Mouse (Mus musculus) kidney, postnatal 10 days (tissue): Measurements from ENCODE around the gene Tln1.
"Not testable (repeated sequence)": the region's sequence is repeated elsewhere in the genome, so short reads cannot be mapped to it uniquely, and the experiment has no call there.

Experiments
- DNase-seq: peaks from one replicate; pipeline ENCODE4 v3.0.0; 2021; ENCODE audit warnings: mixed read lengths

Gene Tln1

DNA sequence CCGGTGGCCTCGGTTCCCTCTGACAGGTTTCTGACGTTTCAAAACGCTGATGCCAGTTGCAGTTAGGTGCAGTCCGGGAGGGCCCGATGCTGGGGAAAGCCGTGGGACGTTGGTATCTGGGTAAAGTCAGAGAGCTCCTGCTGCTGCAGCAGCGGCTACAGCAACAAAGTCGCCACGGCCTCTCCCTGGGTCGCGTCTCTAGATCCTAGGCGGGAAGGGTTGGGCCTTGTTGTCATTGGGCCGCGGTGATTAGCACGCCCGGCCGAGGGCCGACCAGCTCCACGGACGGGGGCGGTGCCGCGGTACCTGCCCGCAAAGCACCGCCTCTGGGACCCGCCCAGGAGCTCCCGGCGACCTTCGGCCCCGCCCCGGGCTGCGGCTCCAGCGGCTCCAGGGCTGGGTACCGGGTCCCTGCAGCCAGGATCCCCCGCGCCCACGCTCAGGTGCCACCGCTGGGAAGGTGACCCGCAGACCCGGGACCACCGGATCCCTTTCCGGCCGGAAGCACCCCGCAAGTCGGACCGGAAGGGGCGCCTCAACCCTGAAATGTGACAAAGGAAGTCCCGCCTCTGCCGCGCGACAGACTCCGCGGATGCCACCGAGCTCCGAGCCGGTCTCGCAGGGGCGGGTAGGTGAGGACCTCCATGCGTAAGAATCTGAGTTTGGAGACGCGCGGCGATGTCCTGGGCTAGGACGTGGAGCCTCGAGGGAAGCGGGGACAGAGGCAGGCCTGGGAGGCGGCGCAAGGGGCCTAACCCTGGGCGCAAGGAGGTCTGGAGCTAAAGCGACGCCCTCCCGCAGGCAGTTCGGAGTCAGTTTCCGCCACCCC lies 16.1 kb upstream of the Tln1 start, which contains the start of the genes Rgp1 and Gba2:
Rgp1 (plus strand) TSS at position 340 of the 829 bp plus-strand sequence.
Gba2 (minus strand) TSS at position 498 of the 829 bp plus-strand sequence.
- DNase-seq = peak; percentile 93

DNA sequence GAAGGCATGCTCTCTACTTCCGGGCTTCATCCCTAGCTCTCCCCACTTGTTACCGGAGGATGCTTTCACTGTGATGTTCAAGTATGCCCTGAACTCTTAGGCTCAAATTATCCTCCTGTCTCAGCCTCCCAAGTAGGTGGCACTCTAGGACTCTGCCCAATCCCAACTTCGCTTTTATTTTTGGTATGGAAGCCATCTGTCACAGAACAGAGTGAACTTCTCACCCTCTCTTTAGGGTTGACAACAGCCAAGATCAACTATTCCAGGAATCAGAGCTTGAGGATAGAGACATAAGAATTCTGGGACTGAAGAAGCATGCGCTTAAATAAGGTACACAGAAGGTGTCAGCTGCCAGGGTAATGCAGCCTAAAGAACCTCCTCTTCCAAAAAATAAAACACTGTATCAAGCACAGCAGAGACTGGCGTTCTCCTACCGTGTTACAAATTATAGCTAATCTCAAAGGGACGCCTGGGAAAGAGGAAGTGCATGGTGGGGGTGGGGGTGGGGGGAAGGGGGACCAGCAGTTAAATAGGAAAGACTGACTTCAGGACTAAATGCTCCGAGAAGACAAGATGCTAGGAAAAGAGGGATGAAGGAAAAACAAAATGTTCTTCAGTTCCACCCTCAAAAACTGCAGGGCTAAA lies 14.9 kb upstream of the Tln1 start:
- no peak for DNase-seq

DNA sequence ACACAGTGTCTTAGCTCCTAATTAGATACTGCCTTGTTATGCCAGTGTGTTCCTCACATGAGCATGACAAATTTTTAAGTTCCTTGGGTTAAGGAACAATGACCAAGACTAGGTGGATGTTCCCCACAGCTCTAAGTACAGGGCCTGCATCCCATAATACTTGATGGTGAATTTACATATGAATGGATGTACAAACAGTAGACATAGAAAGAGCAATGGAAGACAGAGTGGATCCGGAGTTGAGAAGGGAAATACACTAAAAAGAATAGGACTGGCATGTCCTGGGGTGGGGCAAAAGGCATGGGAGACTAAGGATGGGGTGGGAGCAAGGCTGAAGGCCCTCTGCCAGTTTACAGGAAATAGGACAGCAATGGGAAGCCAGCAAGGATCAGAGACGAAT lies 12.9 kb upstream of the Tln1 start:
- no peak for DNase-seq

DNA sequence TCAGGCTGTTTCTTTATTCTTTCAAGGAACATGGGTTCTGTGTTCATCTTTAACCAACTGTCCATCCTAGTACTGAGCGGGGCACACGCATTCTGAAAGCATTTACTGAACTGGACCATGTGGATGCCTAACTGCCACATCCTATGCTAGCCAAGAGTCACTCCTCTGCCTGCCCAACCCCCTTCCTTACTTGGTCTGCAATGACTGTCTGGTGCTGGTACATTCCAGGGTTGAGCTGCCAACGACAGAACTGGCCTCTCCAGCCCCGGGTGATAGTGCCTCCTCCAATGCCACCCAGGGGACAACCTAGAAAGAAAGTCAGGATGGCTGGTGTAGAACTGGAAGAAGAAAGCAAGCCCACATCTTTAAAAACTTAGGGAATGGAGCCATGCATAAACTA lies 11.1 kb upstream of the Tln1 start:
- DNase-seq = no peak

DNA sequence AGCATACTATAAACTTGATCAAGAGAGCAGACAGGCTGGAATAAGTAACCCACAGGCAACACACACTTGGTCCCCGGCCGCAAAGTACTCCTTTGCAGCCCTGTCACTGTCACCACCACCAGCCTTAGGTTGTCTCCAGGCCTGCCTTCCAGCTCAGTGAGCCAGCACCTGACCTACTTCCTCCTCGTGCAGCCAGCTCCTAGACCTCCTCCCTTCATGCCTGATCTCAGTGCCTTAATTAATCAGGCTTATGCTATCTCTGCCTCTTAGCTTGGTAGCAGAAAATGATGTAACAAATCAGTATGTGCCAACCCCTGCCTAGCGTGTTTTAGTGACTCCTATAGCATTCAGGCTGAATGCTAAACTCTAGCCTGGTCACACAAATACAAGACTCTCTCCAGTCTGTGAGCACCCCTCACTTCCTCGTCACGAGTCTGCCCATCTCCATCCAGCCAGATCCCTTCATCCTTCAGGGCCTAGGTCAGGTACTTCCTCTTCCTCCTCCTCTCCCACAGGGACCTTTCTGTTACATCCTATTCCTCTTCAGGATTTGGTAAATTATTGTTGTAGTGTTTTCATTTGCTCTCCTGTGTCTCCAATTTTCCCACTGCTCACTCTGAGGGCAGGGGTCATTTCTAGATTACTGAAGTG lies 9.0 kb upstream of the Tln1 start:
- no peak for DNase-seq

DNA sequence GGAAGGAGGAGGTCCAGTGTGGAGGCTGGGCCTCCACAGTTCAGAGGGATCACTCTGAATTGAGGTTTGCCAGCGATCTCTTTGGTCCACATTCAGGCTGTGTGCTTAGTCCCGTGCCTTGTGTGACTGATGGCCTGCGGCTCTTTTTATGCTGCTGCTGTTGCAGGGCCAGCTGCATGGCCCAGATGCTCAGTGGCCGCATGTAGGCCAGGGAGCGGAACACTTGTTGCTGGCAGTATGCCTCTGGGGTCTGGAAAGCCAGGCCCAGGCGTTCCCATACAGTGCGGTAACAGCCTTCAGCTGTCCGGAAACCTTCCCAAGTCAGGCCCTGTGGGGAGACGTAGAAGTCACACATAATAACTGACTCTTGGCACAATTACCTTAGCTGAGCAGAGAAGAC lies 4.6 kb upstream of the Tln1 start:
- DNase-seq = no peak

DNA sequence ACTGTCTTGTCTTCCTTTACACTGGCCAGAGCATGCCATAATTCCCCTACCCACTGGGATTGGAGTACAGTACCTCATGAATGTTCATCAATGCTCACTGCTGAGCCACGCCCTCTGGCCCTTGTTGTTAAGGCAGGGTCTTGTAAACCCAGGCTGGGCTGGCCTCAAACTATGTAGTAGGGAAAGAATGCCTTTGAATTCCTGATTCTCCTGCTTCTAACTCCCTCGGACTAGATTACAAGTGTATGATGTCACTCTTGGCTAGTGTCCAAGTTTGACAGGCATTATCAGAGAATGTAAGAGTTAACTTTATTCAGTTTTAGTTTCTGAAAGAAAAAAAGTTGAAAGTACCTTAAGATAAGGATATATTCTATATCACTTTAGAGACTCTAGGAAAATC lies 1.7 kb upstream of the Tln1 start:
- no peak for DNase-seq

DNA sequence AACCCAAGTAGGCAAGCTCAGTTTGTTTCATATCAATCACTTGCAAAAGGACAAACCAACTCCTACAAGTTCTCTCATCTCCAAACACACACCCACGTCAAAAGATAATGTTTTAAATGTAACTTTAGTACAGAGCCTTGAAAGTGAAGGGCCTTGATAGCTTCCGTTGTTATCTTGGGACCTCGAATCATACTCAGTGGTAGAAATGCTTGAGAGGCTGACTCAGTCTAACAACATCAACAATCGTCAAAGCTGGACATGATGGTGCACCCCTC lies 1.0 kb upstream of the Tln1 start:
- no peak for DNase-seq

DNA sequence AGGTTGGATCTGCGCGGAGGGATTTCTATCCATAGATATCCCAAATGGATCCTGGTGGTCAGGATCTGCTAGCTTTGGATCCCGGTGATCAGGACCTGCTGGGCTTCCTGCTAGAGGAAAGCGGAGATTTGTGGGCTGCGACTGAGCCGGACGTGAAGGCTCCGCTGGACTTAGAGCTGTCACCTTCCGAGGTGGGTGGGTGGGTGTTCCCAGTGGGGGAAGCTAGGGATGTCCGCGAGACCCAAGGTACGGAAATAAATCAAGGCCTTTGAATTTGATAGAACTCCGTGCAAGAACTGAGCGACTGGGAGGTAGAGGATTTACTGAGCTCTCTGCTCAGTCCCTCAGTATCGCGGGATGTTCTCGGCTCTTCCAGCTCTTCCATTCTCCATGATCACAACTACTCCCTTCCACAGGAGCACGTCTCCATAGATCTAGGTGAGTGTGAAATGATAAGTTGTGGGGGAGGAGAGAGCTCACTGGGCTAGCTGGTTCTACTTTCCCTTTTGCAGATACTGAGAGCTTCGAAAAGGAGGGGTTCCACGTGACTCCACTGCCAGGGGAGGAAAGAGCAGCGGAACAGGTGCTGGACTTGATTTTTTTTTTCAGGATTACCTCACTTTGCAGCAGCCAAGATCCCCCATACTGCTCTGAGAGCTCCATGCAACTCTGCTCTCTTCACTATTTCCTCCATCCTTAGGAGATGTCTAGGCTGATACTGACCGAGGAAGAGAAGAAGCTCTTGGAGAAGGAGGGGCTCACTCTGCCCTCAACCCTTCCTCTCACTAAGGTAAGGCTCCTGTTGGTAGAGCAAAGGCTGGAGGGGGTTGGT lies 494 bp upstream of the Tln1 start:
- no peak for DNase-seq

DNA sequence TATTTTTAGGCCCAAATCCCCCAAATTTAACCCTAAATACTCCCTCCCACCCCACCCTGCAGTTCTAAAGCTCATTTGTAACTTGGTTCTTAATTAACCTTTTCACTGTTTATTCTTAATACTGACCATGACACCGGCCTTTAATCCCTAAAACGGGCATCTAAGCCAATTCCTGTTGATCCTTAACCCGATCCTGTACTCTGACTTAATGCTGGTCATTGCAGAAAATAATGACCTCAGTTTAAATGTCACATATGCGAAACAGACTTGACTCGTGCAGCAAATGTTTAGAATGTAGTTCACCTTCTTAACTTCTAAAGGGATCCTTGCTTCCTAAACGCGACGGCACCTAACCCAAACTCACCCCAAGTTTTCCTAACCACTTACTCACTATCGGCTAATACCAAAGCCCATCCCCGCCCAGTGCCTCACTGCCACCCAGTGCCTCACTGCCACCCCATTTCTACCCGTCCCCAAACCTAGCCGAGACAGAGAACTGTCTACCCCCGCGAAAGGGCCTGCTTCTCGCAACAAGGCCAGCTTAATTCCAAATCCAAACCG lies 975 bp downstream of the Tln1 start:
- DNase-seq = no peak

DNA sequence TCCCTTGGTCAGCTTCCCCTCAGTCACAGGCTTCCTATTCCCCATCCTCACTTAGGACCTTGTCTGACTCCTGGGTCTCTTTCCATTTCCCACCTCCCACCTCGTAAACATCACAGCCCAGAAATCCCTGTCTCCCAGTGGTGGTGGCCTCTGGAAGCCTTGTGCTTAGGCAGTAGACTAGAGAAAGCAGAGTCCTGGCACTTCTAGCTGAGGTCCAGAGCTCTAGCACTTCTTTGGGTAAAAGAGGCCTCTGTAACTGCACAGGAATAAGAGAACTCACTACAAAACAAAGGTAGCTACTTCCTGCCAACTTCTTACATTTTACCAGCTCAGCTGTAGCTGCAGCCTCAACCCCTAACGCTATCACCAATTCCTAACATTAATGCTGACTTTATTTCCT lies 1.5 kb downstream of the Tln1 start:
- DNase-seq = no peak

DNA sequence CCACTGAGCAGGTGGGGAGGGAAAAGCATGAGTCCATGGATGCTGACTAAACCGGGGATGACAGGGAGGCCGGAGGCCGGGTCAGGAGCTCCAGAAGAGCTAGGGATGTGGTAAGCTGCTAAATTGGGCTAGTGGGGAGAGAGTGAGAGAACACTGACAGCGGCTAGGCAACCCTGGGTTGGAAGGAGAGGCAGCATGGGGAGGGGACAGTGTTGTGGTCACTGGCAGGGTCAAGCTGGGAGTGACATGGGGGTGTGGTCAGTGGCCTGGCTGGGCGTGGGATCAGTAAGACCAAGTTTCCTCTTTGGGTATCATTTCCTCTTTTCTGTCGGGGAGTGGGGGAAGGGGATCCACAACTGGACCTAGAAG lies 2.3 kb downstream of the Tln1 start:
- DNase-seq = peak; percentile 78

DNA sequence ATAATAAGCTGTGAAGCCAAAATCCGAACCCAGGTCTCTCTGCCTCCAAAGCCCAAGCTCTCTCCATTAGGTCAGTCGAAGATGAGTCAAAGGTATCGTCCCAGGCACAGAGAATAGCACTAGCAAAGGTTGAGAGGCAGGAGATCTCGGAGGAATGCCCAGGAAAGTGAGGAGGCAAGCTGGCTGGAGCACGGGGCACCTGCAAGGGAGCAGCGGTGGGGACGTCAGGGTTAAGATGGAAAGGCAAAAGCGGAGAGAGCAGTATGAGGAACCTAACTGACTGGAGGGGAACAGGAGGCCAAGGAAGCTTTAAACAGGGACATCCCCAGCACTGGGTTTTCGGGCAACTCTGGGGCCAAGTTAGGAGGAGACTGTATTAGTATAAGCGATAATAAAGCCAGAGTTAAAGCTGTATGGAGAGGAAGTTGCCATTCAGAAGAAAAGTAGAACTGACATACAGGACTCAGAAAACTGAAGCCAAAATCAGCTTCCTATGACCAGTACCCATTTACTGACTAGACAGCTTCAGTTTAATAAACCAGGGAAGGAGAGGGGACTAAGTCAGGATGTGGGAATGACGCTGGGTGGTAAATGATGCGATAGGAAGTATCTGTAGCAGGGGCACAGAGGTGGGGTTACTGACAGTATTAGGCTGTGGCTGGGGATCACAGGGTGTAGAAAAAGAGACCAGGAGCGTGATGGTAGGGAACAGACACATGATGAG lies 2.8 kb downstream of the Tln1 start:
- DNase-seq = no peak

DNA sequence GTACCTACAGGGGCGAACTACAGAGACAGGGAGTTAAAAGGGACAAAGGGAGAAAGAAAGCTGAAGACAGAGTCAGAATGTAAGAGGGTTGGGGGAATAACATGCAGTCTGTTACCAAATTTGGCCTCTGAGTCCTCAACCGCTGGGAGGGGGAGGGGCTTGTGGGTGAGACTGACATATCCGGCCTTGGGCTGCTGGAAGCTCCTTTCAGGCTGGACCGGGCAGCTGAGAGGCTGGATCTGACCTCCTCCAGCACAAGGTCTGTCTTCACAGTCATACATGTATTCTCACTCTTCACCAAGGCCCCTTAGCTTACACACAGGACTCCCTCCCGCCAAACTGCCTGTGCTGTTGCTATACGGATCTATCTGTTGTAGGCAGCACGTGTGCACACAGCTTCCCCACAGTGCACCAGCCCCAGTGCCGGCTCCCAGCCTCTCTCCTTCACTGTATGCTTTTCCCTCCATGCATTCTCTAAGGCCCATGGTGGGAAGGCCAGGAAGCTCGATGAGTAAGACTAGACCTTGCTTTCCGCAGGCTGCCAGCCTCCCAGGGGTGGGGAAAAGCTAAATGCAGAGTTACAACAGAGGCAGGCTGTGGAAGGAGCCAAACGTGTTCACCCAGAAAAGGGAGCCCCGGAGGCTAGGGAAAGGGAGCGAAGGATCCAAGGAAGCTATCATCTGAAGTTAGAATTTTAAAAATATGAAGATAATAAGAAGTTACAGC lies 3.7 kb downstream of the Tln1 start:
- DNase-seq = peak; percentile 92

DNA sequence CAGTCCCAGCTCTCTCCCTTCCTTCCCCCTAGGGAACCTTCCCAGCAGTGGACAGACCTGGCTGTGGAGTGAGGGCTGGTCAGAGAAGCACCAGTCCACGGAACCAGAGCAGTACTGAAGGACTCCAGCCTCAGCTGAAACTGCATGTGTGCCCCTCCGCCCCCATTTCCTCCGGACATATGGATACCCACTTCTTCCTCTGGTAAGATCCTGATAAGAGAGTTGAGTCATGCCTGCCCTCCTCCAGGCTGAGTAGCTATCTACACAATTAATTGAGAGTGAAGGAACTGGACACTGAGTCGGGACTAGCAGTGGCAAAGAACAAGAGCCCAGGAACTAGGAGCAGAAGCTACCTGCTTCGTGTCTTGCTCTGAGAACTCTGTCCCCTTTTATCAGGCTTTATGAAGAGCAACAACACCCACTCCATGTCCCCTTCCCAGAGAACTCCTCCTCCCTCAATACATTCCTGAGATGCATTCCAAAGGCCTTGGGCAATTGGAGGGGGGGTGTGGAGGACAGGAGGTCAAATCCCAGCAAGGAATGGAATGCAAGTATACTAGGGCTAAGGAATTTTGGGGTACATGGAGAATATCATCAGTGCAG lies 4.4 kb downstream of the Tln1 start:
- peak; percentile 78 for DNase-seq

DNA sequence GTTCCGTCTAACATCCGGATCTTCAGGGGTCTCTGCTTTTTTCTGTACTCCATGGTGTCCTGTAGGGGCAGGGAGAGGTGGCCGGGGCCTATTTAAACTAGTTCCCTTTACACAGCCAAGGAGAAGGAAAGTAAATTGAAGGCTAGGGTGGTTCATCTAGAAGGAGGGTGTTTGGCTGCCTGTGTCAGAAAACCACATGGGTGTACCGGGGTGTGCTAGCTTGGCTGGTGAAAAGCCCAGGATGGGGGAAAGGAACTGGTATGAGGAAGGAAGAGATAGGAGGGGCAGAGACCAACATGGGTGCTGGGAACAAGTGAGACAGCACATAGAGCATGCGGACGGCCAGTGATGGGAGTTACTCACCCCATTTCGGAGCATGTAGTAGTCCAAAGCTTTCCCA lies 6.6 kb downstream of the Tln1 start:
- DNase-seq = no peak

DNA sequence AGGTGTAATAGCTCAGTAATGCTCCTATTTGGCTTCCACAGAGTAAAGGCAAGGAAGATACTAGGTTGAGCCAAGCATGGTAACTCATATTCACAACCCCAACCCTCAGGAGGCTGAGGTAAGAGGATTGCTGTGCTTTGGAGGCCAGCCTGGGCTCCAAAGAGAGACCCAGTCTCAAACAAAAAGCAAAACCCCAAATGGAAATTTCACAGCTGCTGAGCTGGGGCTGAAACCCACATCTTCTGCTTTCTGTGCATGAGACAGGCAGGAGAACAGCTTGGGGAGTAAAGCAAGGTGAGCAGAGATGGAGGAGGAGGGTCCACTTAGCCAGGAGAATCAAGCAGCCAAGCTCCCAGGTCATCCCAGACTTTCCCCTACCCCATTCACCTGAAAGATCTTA lies 8.6 kb downstream of the Tln1 start:
- DNase-seq = no peak

DNA sequence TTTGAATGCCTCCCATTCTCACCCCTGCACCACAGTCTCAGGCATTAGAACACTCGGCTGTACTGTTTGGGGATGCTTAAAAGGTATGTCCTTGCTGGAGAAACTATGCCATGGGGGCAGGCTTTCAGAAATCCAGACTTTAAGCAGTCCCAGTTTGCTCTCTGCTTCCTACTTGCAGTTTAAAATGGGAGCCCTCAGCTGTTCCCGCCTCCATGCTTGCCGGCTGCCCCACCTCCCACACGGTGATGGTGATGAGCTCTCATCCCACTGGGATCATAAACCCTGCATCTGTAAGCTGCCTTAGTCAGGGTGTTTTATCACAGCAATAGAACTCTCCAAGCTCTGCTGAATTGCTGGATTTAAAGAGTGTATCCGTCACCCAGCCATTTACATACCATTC lies 10.1 kb downstream of the Tln1 start:
- DNase-seq = no peak

DNA sequence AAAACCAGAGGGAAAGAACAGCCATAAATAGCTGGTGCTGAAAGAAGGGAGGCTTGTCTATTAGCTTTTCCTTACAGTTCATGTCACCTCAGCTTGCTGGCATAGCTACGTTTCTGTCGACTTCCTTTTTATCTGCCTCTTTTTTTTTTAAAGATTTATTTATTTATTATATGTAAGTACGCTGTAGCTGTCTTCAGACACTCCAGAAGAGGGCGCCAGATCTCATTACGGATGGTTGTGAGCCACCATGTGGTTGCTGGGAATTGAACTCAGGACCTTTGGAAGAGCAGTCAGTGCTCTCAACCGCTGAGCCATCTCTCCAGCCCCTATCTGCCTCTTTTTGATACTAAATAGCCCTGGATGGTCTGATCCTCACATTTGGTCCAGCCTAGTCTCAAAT lies 10.6 kb downstream of the Tln1 start:
- DNase-seq = not testable (repeated sequence)

DNA sequence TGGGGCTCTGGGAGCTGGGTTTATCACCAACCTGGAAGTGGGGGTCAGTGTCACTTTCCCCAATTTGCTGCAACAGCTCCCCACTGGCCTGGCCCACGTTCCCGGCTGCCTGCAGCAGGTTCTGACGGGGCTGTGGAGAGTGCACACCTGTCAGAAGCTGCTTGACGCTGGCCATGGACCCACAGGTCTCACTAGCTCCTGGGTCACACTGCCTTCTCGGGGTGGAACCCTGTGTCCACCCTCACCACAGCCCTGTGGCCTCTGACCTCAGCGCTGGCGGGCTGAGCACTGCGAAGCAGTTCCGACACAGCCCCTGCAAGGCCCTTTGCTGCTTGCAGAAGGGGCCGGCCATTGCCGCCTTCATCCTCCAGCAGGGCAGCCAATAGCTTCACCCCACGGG lies 13.4 kb downstream of the Tln1 start:
- no peak for DNase-seq

DNA sequence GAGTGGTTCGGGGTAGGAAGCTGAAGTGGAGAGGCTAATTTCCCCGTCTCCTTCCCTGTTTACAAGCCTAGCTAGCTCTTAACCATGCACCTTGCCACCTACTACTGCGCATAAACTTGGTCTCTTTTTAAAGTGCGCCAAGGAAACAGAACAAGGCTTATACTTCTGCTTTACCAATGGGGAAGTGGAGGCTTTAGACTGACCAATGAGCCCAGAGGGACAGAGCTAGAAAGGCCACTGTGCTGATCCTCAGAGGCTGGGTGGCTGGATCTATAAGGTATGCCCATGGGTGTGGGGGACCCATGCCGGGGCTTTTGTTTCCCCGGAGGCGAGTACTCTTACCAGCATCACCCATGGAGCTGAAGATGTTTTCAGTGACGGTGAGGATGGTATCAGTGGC lies 15.3 kb downstream of the Tln1 start:
- no peak for DNase-seq
